Mouse (Mus musculus) embryonic facial prominence, embryonic 14.5 days (tissue): ENCODE data around the gene Tnfaip2. TPM values are rescaled to one million over a fixed set of nuclear protein-coding genes. Genes with fewer than 3 reads are reported as not detected.

ENCODE experiments used
- ATAC-seq: fragments of 200-750 bp; cut with Nextera tagmentation; 2 replicates; pipeline ENCODE4 v1.8.0; 2017; ENCODE audit warnings: low read depth, moderate number of reproducible peaks, moderate TSS enrichment
- DNase-seq: peaks from one replicate; pipeline ENCODE4 v3.0.0-alpha.2; 2015; ENCODE audit warnings: low spot score
- H3K27ac ChIP-seq: fragments of 300-500 bp; sonication (generic); replicated peaks from 2 replicates; pipeline ENCODE4 v1.5.1; 2014; ENCODE audit warnings: low read depth, mild to moderate bottlenecking, low read length, moderate library complexity
- H3K27me3 ChIP-seq: fragments of 300-500 bp; sonication (generic); replicated peaks from 2 replicates; pipeline ENCODE4 v1.6.1; 2014; ENCODE audit warnings: low read length; ENCODE audit not compliant: control insufficient read depth, insufficient read depth
- H3K36me3 ChIP-seq: fragments of 300-500 bp; sonication (generic); 2 replicates; pipeline ENCODE4 v1.6.1; 2014; ENCODE audit warnings: low read length, mixed read lengths; ENCODE audit not compliant: control insufficient read depth, insufficient read depth
- H3K4me1 ChIP-seq: fragments of 300-500 bp; sonication (generic); 2 replicates; pipeline ENCODE4 v1.6.1; 2014; ENCODE audit warnings: antibody characterized with exemption, low read length; ENCODE audit not compliant: control insufficient read depth, insufficient read depth
- H3K4me2 ChIP-seq: fragments of 300-500 bp; sonication (generic); 2 replicates; pipeline ENCODE4 v1.6.1; 2014; ENCODE audit warnings: low read depth, mild to moderate bottlenecking, low read length, moderate library complexity, mixed read lengths
- H3K4me3 ChIP-seq: fragments of 300-500 bp; sonication (generic); 2 replicates; pipeline ENCODE4 v1.5.1; 2014; ENCODE audit warnings: low read depth, mild to moderate bottlenecking, low read length
- H3K9ac ChIP-seq: fragments of 300-500 bp; sonication (generic); 2 replicates; pipeline ENCODE4 v1.6.1; 2014; ENCODE audit warnings: low read depth, mild to moderate bottlenecking, low read length, moderate library complexity, mixed read lengths
- H3K9me3 ChIP-seq: fragments of 300-500 bp; sonication (generic); 2 replicates; pipeline ENCODE4 v1.6.1; 2016; ENCODE audit warnings: low read length; ENCODE audit not compliant: control insufficient read depth
- WGBS: fragments of 180-500 bp; shearing (Covaris S2); extraction: QIAGEN DNeasy Blood & Tissue Kit; methylation state at CpG from one replicate; pipeline ENCODE4 v1.1.7; 2014; 5-methylcytosine and 5-hydroxymethylcytosine counted together
- polyA plus RNA-seq: library from polyadenylated mRNA; unstranded; fragments of >200 nt; fragmentation: Nextera tagmentation; extraction: Ambion mirVana; gene quantifications from 2 replicates; pipeline ENCODE4 v1.2.1, GENCODE M21; 2014

Gene Tnfaip2
- polyA plus RNA-seq, 1 experiment from 2014 or later = 11.7 TPM

DNA sequence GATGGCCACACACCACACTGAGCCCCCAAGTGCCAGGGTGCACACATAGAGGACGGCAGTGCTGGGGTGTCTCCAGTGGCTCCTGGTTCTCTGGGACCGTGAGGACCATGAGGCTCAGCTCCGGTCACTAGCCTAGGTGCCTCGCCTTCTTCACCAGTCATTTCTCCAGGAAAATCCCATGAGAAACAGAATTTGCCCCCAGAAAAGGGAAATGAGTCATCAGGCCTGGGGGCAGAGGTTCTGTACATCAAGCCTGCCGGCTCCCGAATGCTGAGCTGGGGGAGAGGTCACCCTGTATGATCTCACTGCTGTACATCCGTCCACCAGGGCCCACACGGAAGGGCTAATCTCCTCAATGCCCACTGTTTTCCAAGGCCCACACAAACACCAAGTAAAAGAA is 13.6 kb downstream of the Tnfaip2 start:
- Histone ChIP-seq H3K4me1 (peaks cover 23% of the 10 kb centered on the region), H3K9ac (no peak overlapping the region), H3K27ac (no peak overlapping the region), H3K4me3 (no peak overlapping the region), H3K27me3 (peaks cover 8% of the 10 kb centered on the region), H3K4me2 (no peak overlapping the region), H3K9me3 (no peaks in the 10 kb centered on the region), H3K36me3 (no peaks in the 10 kb centered on the region)
- ATAC-seq (no peak), DNase-seq (no peak)
- 36% methylated on average over 5 of the region's 8 CpGs for WGBS

DNA sequence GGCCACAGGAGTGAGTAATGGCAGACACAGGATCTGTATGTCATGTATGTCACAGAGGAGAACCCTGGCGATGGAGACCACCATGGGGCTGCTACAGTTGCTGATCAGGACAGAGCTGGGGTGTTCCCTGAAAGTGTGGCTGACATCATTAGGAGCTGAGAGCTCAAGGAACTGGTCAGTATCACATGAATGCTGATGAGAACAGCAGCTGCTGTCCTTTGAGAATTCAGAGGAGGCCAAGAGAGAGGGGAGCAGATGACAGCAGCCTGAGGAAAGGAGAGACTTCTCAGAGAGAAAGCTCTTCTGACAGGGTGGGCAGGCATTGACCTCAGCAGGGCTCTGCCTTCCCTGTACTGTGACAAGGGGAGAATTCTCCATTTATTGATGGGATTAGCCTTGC is 15.5 kb downstream of the Tnfaip2 start:
- H3K4me1 ChIP-seq = peaks cover 23% of the 10 kb centered on the region
- H3K4me2 ChIP-seq = no peak overlapping the region
- H3K4me3 ChIP-seq = no peak overlapping the region
- 67% methylated on average over 1 of the region's 1 CpGs for WGBS
- H3K27ac ChIP-seq = no peak overlapping the region
- no peaks in the 10 kb centered on the region for H3K36me3 ChIP-seq
- peaks cover 6% of the 10 kb centered on the region for H3K27me3 ChIP-seq
- DNase-seq (no peak), ATAC-seq (no peak)
- no peak overlapping the region for H3K9ac ChIP-seq
- no peaks in the 10 kb centered on the region for H3K9me3 ChIP-seq

DNA sequence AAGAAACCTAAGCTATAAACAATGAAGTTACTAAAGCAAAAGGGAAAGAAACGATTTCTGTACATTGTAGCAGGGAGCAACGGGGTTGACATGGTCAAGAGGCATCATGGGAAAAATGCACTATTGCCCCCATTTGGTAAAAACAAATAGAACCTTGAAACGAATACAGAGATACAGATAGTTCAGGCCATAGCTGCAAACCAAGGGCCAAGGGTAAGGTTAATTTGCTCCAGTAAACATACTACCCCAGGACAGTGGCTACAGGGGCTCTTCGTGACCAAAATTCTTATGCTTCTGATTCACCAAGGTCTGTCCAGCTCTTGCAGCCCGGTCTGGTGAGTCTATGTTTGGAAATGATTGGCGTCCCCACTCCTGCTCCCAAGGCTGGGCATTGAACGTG is 21.3 kb downstream of the Tnfaip2 start:
- Histone ChIP-seq H3K27ac (no peak overlapping the region), H3K27me3 (no peaks in the 10 kb centered on the region), H3K9ac (no peak overlapping the region), H3K9me3 (no peaks in the 10 kb centered on the region), H3K4me2 (no peak overlapping the region), H3K4me3 (no peak overlapping the region), H3K36me3 (no peaks in the 10 kb centered on the region), H3K4me1 (no peaks in the 10 kb centered on the region)
- WGBS = 74% methylated on average over 7 of the region's 7 CpGs
- no peak for DNase-seq
- no peak for ATAC-seq

DNA sequence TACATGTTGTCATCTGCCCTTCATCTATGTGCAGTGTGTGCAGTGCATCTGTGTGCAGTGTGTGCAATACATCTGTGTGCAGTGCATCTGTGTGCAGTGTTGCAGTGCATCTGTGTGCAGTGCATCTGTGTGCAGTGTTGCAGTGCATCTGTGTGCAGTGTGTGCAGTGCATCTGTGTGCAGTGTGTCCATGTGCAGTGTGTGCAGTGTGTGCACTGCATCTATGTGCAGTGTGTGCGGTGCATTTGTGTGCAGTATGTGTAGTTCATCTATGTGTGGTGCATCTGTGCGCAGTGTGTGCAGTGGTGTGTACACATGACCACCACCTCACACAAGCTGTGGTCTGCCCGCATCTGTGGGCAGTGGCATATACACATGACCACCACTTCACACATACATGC is 24.1 kb downstream of the Tnfaip2 start:
- H3K4me2 ChIP-seq = no peak overlapping the region
- H3K27me3 ChIP-seq = no peaks in the 10 kb centered on the region
- no peaks in the 10 kb centered on the region for H3K9me3 ChIP-seq
- DNase-seq (no peak), ATAC-seq (no peak)
- H3K9ac ChIP-seq = no peak overlapping the region
- no peaks in the 10 kb centered on the region for H3K4me1 ChIP-seq
- WGBS = 89% methylated on average over 3 of the region's 3 CpGs
- no peaks in the 10 kb centered on the region for H3K36me3 ChIP-seq
- no peak overlapping the region for H3K4me3 ChIP-seq
- H3K27ac ChIP-seq = no peak overlapping the region

DNA sequence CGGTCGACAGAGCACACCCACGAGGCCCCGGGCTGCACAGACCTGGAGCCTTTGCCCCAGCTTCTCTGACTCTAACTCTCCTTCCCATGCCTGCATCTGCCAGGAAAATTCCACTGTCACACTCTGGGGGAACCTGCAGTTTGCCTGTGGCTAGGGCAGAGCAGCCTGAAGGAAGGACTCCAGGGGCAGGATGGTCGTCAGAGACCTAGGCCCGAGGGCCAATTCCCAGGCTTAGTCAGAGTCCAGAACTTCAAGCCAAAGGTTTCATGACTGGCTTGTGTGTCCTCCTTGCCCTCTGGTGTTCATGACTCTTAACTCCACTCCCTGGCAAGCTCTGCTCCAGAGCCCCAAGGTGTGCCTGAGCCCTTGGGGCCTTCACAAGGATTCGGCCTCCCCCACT is 25.9 kb downstream of the Tnfaip2 start:
- no peaks in the 10 kb centered on the region for H3K36me3 ChIP-seq
- H3K4me2 ChIP-seq = no peak overlapping the region
- no peak for DNase-seq
- H3K27ac ChIP-seq = no peak overlapping the region
- H3K4me1 ChIP-seq = no peaks in the 10 kb centered on the region
- H3K27me3 ChIP-seq = no peaks in the 10 kb centered on the region
- no peak overlapping the region for H3K4me3 ChIP-seq
- H3K9ac ChIP-seq = no peak overlapping the region
- ATAC-seq = no peak
- H3K9me3 ChIP-seq = no peaks in the 10 kb centered on the region
- 66% methylated on average over 7 of the region's 7 CpGs for WGBS

DNA sequence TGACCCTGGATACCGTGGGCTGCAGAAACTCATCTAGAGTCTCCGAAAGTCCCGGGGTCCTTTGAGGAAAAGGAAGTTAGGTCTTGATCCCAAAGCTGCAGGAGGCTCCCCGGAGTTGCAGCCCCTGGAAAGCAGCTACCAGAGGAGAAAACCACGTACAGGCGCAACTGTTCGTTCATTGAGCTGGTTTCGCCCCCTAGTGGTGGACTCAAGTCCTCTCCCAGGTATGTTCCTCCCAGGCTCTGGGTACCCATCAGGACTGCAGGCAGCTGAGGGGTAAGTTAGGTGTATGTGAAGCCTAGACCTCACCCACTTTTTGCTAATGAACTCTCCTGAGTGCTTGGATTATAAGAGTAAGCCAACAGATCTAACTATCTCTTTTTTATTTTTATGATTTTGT is 27.2 kb downstream of the Tnfaip2 start:
- no peaks in the 10 kb centered on the region for H3K36me3 ChIP-seq
- H3K9me3 ChIP-seq = no peaks in the 10 kb centered on the region
- DNase-seq (peak; percentile 88), ATAC-seq (peak; percentile 74)
- no peak overlapping the region for H3K27ac ChIP-seq
- 7% methylated on average over 8 of the region's 8 CpGs for WGBS
- no peak overlapping the region for H3K4me3 ChIP-seq
- H3K27me3 ChIP-seq = no peaks in the 10 kb centered on the region
- no peak overlapping the region for H3K9ac ChIP-seq
- no peak overlapping the region for H3K4me2 ChIP-seq
- peaks cover 3% of the 10 kb centered on the region; the same call in 1 of the 2 replicates for H3K4me1 ChIP-seq

DNA sequence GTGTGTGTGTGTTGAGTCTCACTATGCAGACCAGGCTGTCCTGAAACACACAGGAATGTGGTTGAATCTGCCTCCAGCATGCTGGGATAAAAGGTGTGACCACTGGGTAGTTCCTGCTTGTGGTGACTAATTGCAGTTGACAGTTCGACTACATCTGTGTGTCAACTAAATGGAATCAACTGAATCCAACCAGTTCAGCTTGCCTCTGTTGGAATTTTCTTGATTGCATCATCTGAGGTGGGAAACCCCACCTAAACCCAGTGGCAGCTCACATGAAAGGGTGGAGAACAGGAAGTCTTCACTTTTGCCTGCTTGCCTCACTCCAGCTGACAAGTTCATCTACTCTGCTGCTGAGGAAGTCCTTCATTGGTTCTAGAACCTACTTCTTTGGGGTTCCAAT is 28.9 kb downstream of the Tnfaip2 start:
- peaks cover 13% of the 10 kb centered on the region for H3K4me1 ChIP-seq
- no peak overlapping the region for H3K9ac ChIP-seq
- ATAC-seq (no peak), DNase-seq (no peak)
- no peaks in the 10 kb centered on the region for H3K27me3 ChIP-seq
- no peak overlapping the region for H3K4me3 ChIP-seq
- no peak overlapping the region for H3K4me2 ChIP-seq
- H3K36me3 ChIP-seq = no peaks in the 10 kb centered on the region
- no peaks in the 10 kb centered on the region for H3K9me3 ChIP-seq
- no peak overlapping the region for H3K27ac ChIP-seq
- WGBS = 79% methylated on average over 1 of the region's 1 CpGs

DNA sequence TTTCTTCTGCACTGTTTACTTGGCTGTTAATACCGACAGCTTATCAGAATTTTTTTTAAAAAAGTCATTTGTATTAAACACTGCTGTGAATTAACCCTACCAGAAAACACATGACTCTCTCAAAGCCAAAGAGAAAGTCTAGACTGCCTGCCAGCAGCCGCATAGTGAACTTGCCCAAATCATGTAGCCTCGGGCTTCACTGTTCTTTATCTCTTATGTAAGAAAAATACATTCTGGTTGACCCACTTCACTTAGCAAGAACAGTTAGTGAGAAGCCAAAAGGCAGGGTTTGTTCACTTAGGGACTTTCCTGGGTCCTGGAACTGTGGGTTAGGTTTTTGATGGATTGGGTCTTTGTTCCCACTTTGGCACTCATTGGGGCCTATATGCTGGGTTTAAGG is 29.5 kb downstream of the Tnfaip2 start:
- Histone ChIP-seq H3K4me1 (peaks cover 13% of the 10 kb centered on the region), H3K9ac (no peak overlapping the region), H3K4me2 (no peak overlapping the region), H3K27me3 (no peaks in the 10 kb centered on the region), H3K4me3 (no peak overlapping the region), H3K27ac (no peak overlapping the region), H3K9me3 (no peaks in the 10 kb centered on the region), H3K36me3 (no peaks in the 10 kb centered on the region)
- no peak for DNase-seq
- 79% methylated on average over 3 of the region's 3 CpGs for WGBS
- ATAC-seq = no peak

DNA sequence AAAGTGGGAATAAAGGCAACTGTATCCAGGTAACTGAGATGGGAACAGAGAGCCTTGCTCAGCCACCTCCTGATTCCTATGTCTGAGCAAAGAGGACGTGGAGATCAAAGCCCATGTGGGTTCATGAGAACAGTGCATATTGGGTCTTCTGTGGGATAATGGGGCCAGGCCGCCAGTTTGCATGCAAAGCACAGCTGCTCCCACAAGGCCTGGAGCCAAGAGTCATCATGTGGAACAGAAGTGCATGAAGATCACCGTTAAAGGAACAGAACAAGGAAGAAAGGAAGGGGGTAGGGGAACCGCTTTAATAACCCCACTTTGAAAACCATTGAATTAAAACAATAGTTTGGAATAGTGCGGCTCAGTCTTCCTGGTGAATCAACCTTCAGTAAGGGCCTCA is 30.6 kb downstream of the Tnfaip2 start:
- Histone ChIP-seq H3K4me2 (no peak overlapping the region), H3K36me3 (no peaks in the 10 kb centered on the region), H3K4me3 (no peak overlapping the region), H3K9ac (no peak overlapping the region), H3K27me3 (no peaks in the 10 kb centered on the region), H3K4me1 (peaks cover 13% of the 10 kb centered on the region), H3K27ac (no peak overlapping the region), H3K9me3 (no peaks in the 10 kb centered on the region)
- DNase-seq (no peak), ATAC-seq (no peak)
- 62% methylated on average over 5 of the region's 5 CpGs for WGBS
